Mouse (Mus musculus) brain, embryonic 14.5 days (tissue): ENCODE results near the gene Olfr1346.

Source experiments
- CTCF ChIP-seq: fragments of 200-500 bp; IDR thresholded peaks from 2 replicates; pipeline ENCODE4 v1.5.1; 2012; ENCODE audit warnings: inconsistent platforms, mild to moderate bottlenecking, moderate library complexity, borderline replicate concordance; ENCODE audit not compliant: insufficient read depth, insufficient read length; ENCODE audit errors: extremely low read depth
- POLR2A ChIP-seq: fragments of 200-500 bp; IDR thresholded peaks from 2 replicates; pipeline ENCODE4 v1.6.1; 2012; ENCODE audit warnings: mild to moderate bottlenecking, inconsistent platforms, borderline replicate concordance; ENCODE audit not compliant: poor library complexity, insufficient read depth, insufficient read length, severe bottlenecking; ENCODE audit errors: extremely low read depth

GRCm38 (mm10) chr7:6419894-6420293 lies 47.0 kb upstream of the Olfr1346 start:
- TF ChIP-seq CTCF (no peak), POLR2A (no peak)
